ENCODE assay signal across 16 mouse cellular contexts in the genomic region with DNA sequence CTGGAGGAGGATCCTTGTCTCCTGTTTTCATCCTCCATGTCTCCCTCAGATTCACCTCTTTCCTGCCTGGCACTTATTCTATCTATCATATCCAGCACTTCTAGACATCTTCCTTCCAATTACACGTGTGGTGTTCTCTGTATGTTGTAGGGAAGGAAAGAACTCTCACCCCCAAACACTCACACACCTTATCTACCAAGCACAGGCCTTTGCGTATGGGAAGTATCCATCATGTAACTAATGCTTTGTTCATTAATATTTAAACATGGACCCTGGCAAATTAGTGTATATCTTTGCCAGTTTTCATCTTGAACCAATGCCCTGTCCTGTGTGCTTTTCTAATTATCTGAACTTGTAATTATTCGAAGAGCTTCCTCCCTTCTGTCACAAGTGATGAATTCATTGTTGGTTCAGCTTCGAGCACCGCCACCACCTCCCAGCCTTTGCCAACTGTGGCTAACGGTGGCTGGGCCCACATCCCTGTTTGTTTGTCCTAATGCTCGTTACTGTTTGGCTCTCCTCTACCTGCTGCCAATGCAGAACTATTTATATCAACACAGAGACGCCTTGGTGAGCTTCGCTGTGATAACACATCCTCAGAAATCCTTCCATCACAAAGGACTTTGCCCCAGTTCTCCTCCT.
DNase-seq lines count a peak whose midpoint lies in the region; ATAC-seq and TF ChIP-seq lines count a peak whose summit lies in the region.
"Had no signal": no experiment of that assay in that cellular context is flagged by ENCODE, and none has a peak within 500 bp of the region (broad histone marks: within the 10 kb centered on the region; RNA-seq: fewer than 3 reads in every experiment).

No protein-coding gene starts in this region.

- no peak overlapping the region for H3K9ac ChIP-seq in heart, postnatal 0 days (replicated peaks; ENCODE audit: low read depth, low read length)
- no peak overlapping the region for H3K9ac ChIP-seq in heart, embryonic 11.5 days (ENCODE audit: low read depth, low read length)
- H3K9ac ChIP-seq: forebrain, embryonic 13.5 days; limb, embryonic 12.5 days; liver, embryonic 15.5 days; midbrain, embryonic 12.5 days; neural tube, embryonic 12.5 days had no signal

- no peaks in the 10 kb centered on the region for H3K36me3 ChIP-seq in heart, postnatal 0 days (replicated peaks; ENCODE audit: control insufficient read depth, insufficient read depth, low read length)
- no peaks in the 10 kb centered on the region for H3K36me3 ChIP-seq in heart, embryonic 11.5 days (ENCODE audit: control insufficient read depth, insufficient read depth, low read length)
- H3K36me3 ChIP-seq: hindbrain, embryonic 10.5 days; limb, embryonic 12.5 days; liver, embryonic 15.5 days; midbrain, embryonic 12.5 days; neural tube, embryonic 12.5 days had no signal

- 35% methylated on average over 9 of the region's 9 CpGs for WGBS in heart, postnatal 0 days
- WGBS in heart, embryonic 11.5 days (ENCODE audit: insufficient replicate concordance): 56% methylated on average over 9 of the region's 9 CpGs

- peaks cover 23% of the 10 kb centered on the region for H3K4me1 ChIP-seq in heart, postnatal 0 days (ENCODE audit: control insufficient read depth, insufficient read depth)
- H3K4me1 ChIP-seq in heart, embryonic 11.5 days (ENCODE audit: control insufficient read depth, insufficient read depth, low read length): no peaks in the 10 kb centered on the region; the same call in 1 of the 2 replicates
- H3K4me1 ChIP-seq: neural tube, embryonic 12.5 days had no signal

- TF ChIP-seq CTCF in heart, postnatal 0 days (IDR thresholded peaks at IDR 0.05; ENCODE audit: low read depth): no peak

- TF ChIP-seq EP300 in heart, postnatal 0 days (IDR thresholded peaks at IDR 0.05; ENCODE audit: low read depth): no peak

- intact Hi-C loops in gastrocnemius, postnatal 14 days (cut with DNase I; ENCODE audit: low total_unique reads): no loop called here

- no peaks in the 10 kb centered on the region for H3K9me3 ChIP-seq in heart, postnatal 0 days (replicated peaks; ENCODE audit: control insufficient read depth, low read length)
- no peaks in the 10 kb centered on the region for H3K9me3 ChIP-seq in heart, embryonic 11.5 days (replicated peaks; ENCODE audit: control insufficient read depth, low read length)
- H3K9me3 ChIP-seq: forebrain, embryonic 13.5 days; liver, embryonic 15.5 days; midbrain, embryonic 12.5 days; neural tube, embryonic 12.5 days had no signal

- peak overlapping the region; percentile 56 for H3K27ac ChIP-seq in heart, postnatal 0 days (ENCODE audit: low read depth)
- H3K27ac ChIP-seq in heart, embryonic 11.5 days (ENCODE audit: low read depth, low read length): no peak overlapping the region
- H3K27ac ChIP-seq: forebrain, embryonic 13.5 days; hindbrain, embryonic 10.5 days; limb, embryonic 12.5 days; liver, embryonic 15.5 days; midbrain, embryonic 12.5 days; neural tube, embryonic 12.5 days had no signal

- no peaks in the 10 kb centered on the region for H3K27me3 ChIP-seq in heart, postnatal 0 days (ENCODE audit: control insufficient read depth, insufficient read depth, low read length)
- H3K27me3 ChIP-seq in heart, embryonic 11.5 days (ENCODE audit: control insufficient read depth, insufficient read depth, low read length): no peaks in the 10 kb centered on the region
- H3K27me3 ChIP-seq: forebrain, embryonic 13.5 days; liver, embryonic 15.5 days; midbrain, embryonic 12.5 days; neural tube, embryonic 12.5 days had no signal

- ATAC-seq in heart, postnatal 0 days (ENCODE audit: insufficient read depth, low read depth): peak; percentile 36; the same call in 1 of the 2 replicates
- ATAC-seq in heart, embryonic 11.5 days (replicated peaks; ENCODE audit: insufficient number of reproducible peaks, low FRiP score, low TSS enrichment): no peak
- ATAC-seq in common myeloid progenitor, adult 5-6 weeks (replicated peaks; ENCODE audit: low read depth, poor library complexity, severe bottlenecking): peak; percentile 34
- ATAC-seq: forebrain, embryonic 13.5 days had no signal

- H3K4me3 ChIP-seq in heart, postnatal 0 days (ENCODE audit: low read depth, low read length): no peak overlapping the region
- H3K4me3 ChIP-seq in heart, embryonic 11.5 days (ENCODE audit: low read depth, low read length): no peak overlapping the region
- H3K4me3 ChIP-seq: forebrain, embryonic 13.5 days; hindbrain, embryonic 10.5 days; limb, embryonic 12.5 days; liver, embryonic 15.5 days; midbrain, embryonic 12.5 days; neural tube, embryonic 12.5 days had no signal

- peak; percentile 11 for DNase-seq in gastrocnemius, postnatal 14 days
- DNase-seq in gastrocnemius, postnatal 10 days: no peak
- DNase-seq in heart, postnatal 0 days (ENCODE audit: low spot score): no peak
- DNase-seq in MN1 (ENCODE audit: low spot score): peak; percentile 17
- DNase-seq in kidney, postnatal 36 days: no peak
- DNase-seq in kidney, postnatal 4 days: no peak
- DNase-seq: B cell, adult 2 months; thymus, postnatal 25 days had no signal

- H3K4me2 ChIP-seq in heart, postnatal 0 days (ENCODE audit: low read depth, low read length): no peak overlapping the region
- no peak overlapping the region for H3K4me2 ChIP-seq in heart, embryonic 11.5 days
- H3K4me2 ChIP-seq: forebrain, embryonic 13.5 days; limb, embryonic 12.5 days; liver, embryonic 15.5 days; midbrain, embryonic 12.5 days; neural tube, embryonic 12.5 days had no signal

Comparison
In these comparisons a context has a peak if more than half of its experiments do, and no peak if none do; other contexts are left out.
1. DNase-seq: peak in gastrocnemius, postnatal 14 days (single experiment) and MN1 (single experiment); none in gastrocnemius, postnatal 10 days (single experiment), heart, postnatal 0 days (single experiment), kidney, postnatal 36 days (0 of 2) and kidney, postnatal 4 days (0 of 2).